ENCODE assay signal across 19 mouse cellular contexts in genomic region chr16:95064423-95064822, GRCm38 (mm10).
DNase-seq lines count a peak whose midpoint lies in the region; ATAC-seq and TF ChIP-seq lines count a peak whose summit lies in the region.
"Had no signal": no experiment of that assay in that cellular context is flagged by ENCODE, and none has a peak within 500 bp of the region (broad histone marks: within the 10 kb centered on the region; RNA-seq: fewer than 3 reads in every experiment).

No protein-coding gene starts in this region.

- no peak for TF ChIP-seq CTCF in forebrain, postnatal 0 days (IDR thresholded peaks at IDR 0.05; ENCODE audit: low read depth)
- TF ChIP-seq CTCF in lung, postnatal 0 days (IDR thresholded peaks at IDR 0.05) = no peak

- no peaks in the 10 kb centered on the region for H3K36me3 ChIP-seq in forebrain, postnatal 0 days (ENCODE audit: insufficient read depth)
- H3K36me3 ChIP-seq in forebrain, embryonic 11.5 days (ENCODE audit: control insufficient read depth, insufficient read depth, low read length) = no peaks in the 10 kb centered on the region
- no peaks in the 10 kb centered on the region for H3K36me3 ChIP-seq in lung, postnatal 0 days (ENCODE audit: insufficient read depth, low read length)
- H3K36me3 ChIP-seq: embryonic facial prominence, embryonic 13.5 days; heart, embryonic 12.5 days; limb, embryonic 10.5 days; liver, embryonic 13.5 days; lung, embryonic 15.5 days; midbrain, embryonic 13.5 days had no signal

- H3K4me3 ChIP-seq in forebrain, postnatal 0 days (ENCODE audit: low read depth, low read length) = no peak overlapping the region
- no peak overlapping the region for H3K4me3 ChIP-seq in forebrain, embryonic 11.5 days (ENCODE audit: low read depth, low read length)
- no peak overlapping the region for H3K4me3 ChIP-seq in lung, postnatal 0 days (ENCODE audit: low read depth, low read length)
- H3K4me3 ChIP-seq: embryonic facial prominence, embryonic 13.5 days; heart, embryonic 12.5 days; limb, embryonic 10.5 days; liver, embryonic 13.5 days; lung, embryonic 15.5 days; midbrain, embryonic 13.5 days had no signal

- 64% methylated on average over 6 of the region's 6 CpGs for WGBS in forebrain, postnatal 0 days
- WGBS in forebrain, embryonic 11.5 days = 90% methylated on average over 6 of the region's 6 CpGs
- WGBS in lung, postnatal 0 days = 85% methylated on average over 6 of the region's 6 CpGs

- no peaks in the 10 kb centered on the region for H3K9me3 ChIP-seq in forebrain, postnatal 0 days (ENCODE audit: low read length)
- H3K9me3 ChIP-seq in forebrain, embryonic 11.5 days (ENCODE audit: control insufficient read depth, low read length) = no peaks in the 10 kb centered on the region
- no peaks in the 10 kb centered on the region for H3K9me3 ChIP-seq in lung, postnatal 0 days (ENCODE audit: low read length)
- H3K9me3 ChIP-seq: embryonic facial prominence, embryonic 13.5 days; heart, embryonic 12.5 days; limb, embryonic 10.5 days; liver, embryonic 13.5 days; lung, embryonic 15.5 days; midbrain, embryonic 13.5 days had no signal

- H3K4me1 ChIP-seq in forebrain, postnatal 0 days (ENCODE audit: insufficient read depth) = no peaks in the 10 kb centered on the region
- H3K4me1 ChIP-seq in forebrain, embryonic 11.5 days (replicated peaks; ENCODE audit: control insufficient read depth, insufficient read depth, low read length) = no peaks in the 10 kb centered on the region
- H3K4me1 ChIP-seq in lung, postnatal 0 days (ENCODE audit: insufficient read depth, low read depth, low read length) = no peaks in the 10 kb centered on the region
- H3K4me1 ChIP-seq: embryonic facial prominence, embryonic 13.5 days; heart, embryonic 12.5 days; limb, embryonic 10.5 days; liver, embryonic 13.5 days; lung, embryonic 15.5 days; midbrain, embryonic 13.5 days had no signal

- H3K9ac ChIP-seq in forebrain, postnatal 0 days = no peak overlapping the region
- no peak overlapping the region for H3K9ac ChIP-seq in forebrain, embryonic 11.5 days (ENCODE audit: low read length)
- H3K9ac ChIP-seq in lung, postnatal 0 days (replicated peaks; ENCODE audit: low read depth) = no peak overlapping the region
- H3K9ac ChIP-seq: embryonic facial prominence, embryonic 13.5 days; heart, embryonic 12.5 days; liver, embryonic 13.5 days; lung, embryonic 15.5 days; midbrain, embryonic 13.5 days had no signal

- no peak for TF ChIP-seq EP300 in lung, postnatal 0 days (IDR thresholded peaks at IDR 0.05)

- DNase-seq in forebrain, postnatal 0 days = peak; percentile 20
- no peak for DNase-seq in forebrain, embryonic 11.5 days (ENCODE audit: low spot score)
- DNase-seq in left cerebral cortex, postnatal 4 days = peak; percentile 91
- DNase-seq in left cerebral cortex, adult 11 months (ENCODE audit: low spot score) = no peak
- DNase-seq in cerebellum, adult 8-10 months = peak; percentile 93
- peak; percentile 11 for DNase-seq in right cerebral cortex, postnatal 25 days
- DNase-seq in lung, postnatal 0 days (ENCODE audit: low spot score) = no peak
- no peak for DNase-seq in heart, postnatal 4 days
- DNase-seq: adrenal gland, adult 8-10 months; kidney, adult 11 months; liver, embryonic 13.5 days; thymus, postnatal 14 days had no signal

- no peak overlapping the region for H3K4me2 ChIP-seq in forebrain, postnatal 0 days (ENCODE audit: low read depth)
- no peak overlapping the region for H3K4me2 ChIP-seq in forebrain, embryonic 11.5 days (ENCODE audit: low read depth, low read length, severe bottlenecking)
- H3K4me2 ChIP-seq in lung, postnatal 0 days (replicated peaks; ENCODE audit: low read depth, low read length) = no peak overlapping the region
- H3K4me2 ChIP-seq: embryonic facial prominence, embryonic 13.5 days; heart, embryonic 12.5 days; liver, embryonic 13.5 days; lung, embryonic 15.5 days; midbrain, embryonic 13.5 days had no signal

- no peak for ATAC-seq in forebrain, postnatal 0 days
- no peak for ATAC-seq in forebrain, embryonic 11.5 days (replicated peaks; ENCODE audit: low FRiP score)
- ATAC-seq in lung, postnatal 0 days = no peak
- ATAC-seq: hindbrain, embryonic 16.5 days; midbrain, embryonic 13.5 days had no signal

- H3K27ac ChIP-seq in forebrain, postnatal 0 days (ENCODE audit: low read depth, low read length) = no peak overlapping the region
- no peak overlapping the region for H3K27ac ChIP-seq in forebrain, embryonic 11.5 days (ENCODE audit: low read depth, low read length)
- H3K27ac ChIP-seq in lung, postnatal 0 days (ENCODE audit: low read length) = no peak overlapping the region
- H3K27ac ChIP-seq: embryonic facial prominence, embryonic 13.5 days; kidney, postnatal 0 days; limb, embryonic 10.5 days; liver, embryonic 13.5 days; lung, embryonic 15.5 days; midbrain, embryonic 13.5 days had no signal

- no peaks in the 10 kb centered on the region for H3K27me3 ChIP-seq in forebrain, postnatal 0 days (ENCODE audit: insufficient read depth, low read length)
- H3K27me3 ChIP-seq in forebrain, embryonic 11.5 days (ENCODE audit: control insufficient read depth, insufficient read depth, low read length) = no peaks in the 10 kb centered on the region
- H3K27me3 ChIP-seq in lung, postnatal 0 days (replicated peaks; ENCODE audit: insufficient read depth, low read length) = no peaks in the 10 kb centered on the region
- H3K27me3 ChIP-seq: embryonic facial prominence, embryonic 13.5 days; heart, embryonic 12.5 days; liver, embryonic 13.5 days; lung, embryonic 15.5 days; midbrain, embryonic 13.5 days had no signal

- intact Hi-C loops in left cerebral cortex, postnatal 4 days (cut with DNase I) = no loop called here

Comparison
In these comparisons a context has a peak if more than half of its experiments do, and no peak if none do; other contexts are left out.
1. DNase-seq: peak in forebrain, postnatal 0 days (single experiment), left cerebral cortex, postnatal 4 days (single experiment), cerebellum, adult 8-10 months (single experiment) and right cerebral cortex, postnatal 25 days (single experiment); none in forebrain, embryonic 11.5 days (single experiment), left cerebral cortex, adult 11 months (single experiment), lung, postnatal 0 days (single experiment) and heart, postnatal 4 days (single experiment).